Mouse (Mus musculus) ES-Bruce4 (cell line): ENCODE measurements around the gene Klhdc2. TPM values are rescaled to one million over a fixed set of nuclear protein-coding genes. Genes with fewer than 3 reads are reported as not detected.

Experiments
- H3K27ac ChIP-seq: 2 replicates; pipeline ENCODE4 v1.5.1; 2012; ENCODE audit warnings: low read length, inconsistent platforms; ENCODE audit not compliant: insufficient read depth
- H3K27me3 ChIP-seq: 2 replicates; pipeline ENCODE4 v1.6.1; 2012; ENCODE audit warnings: mild to moderate bottlenecking, low read length, inconsistent platforms; ENCODE audit not compliant: control insufficient read depth, poor library complexity, insufficient read depth, severe bottlenecking
- H3K36me3 ChIP-seq: 2 replicates; pipeline ENCODE4 v1.6.1; 2012; ENCODE audit warnings: inconsistent platforms, mild to moderate bottlenecking, low read length, moderate library complexity; ENCODE audit not compliant: control insufficient read depth, poor library complexity, insufficient read depth, severe bottlenecking
- H3K4me1 ChIP-seq: one replicate; pipeline ENCODE4 v1.8.1; 2011; ENCODE audit warnings: low read length; ENCODE audit not compliant: control insufficient read depth, insufficient read depth
- H3K4me3 ChIP-seq: 2 replicates; pipeline ENCODE4 v1.5.1; 2011; ENCODE audit warnings: low read depth, mild to moderate bottlenecking, low read length
- H3K9ac ChIP-seq: 2 replicates; pipeline ENCODE4 v1.6.1; 2012; ENCODE audit warnings: low read depth, mild to moderate bottlenecking, inconsistent platforms; ENCODE audit not compliant: poor library complexity, severe bottlenecking
- H3K9me3 ChIP-seq: replicated peaks from 2 replicates; pipeline ENCODE4 v1.6.1; 2012; ENCODE audit warnings: mild to moderate bottlenecking, low read length, inconsistent platforms; ENCODE audit not compliant: control insufficient read depth, poor library complexity, insufficient read depth, severe bottlenecking
- CTCF ChIP-seq: IDR thresholded peaks from one replicate; pipeline ENCODE4 v1.8.1; 2011; ENCODE audit warnings: low read depth, low read length
- EP300 ChIP-seq: IDR thresholded peaks from 2 replicates; pipeline ENCODE4 v1.6.1; 2011; ENCODE audit warnings: low read depth, low read length; ENCODE audit not compliant: insufficient read depth
- POLR2A ChIP-seq: IDR thresholded peaks from one replicate; pipeline ENCODE4 v1.8.1; 2011; ENCODE audit warnings: low read length; ENCODE audit not compliant: insufficient read depth
- polyA plus RNA-seq: library from polyadenylated mRNA; stranded (reverse); fragments of >200 nt; gene quantifications from 2 replicates; pipeline ENCODE4 v1.2.4, GENCODE M21; 2011; ENCODE audit warnings: low read depth; ENCODE audit not compliant: missing spikeins, insufficient read depth, insufficient read length

Gene Klhdc2
- polyA plus RNA-seq, 1 experiment, result 68.2 TPM

DNA sequence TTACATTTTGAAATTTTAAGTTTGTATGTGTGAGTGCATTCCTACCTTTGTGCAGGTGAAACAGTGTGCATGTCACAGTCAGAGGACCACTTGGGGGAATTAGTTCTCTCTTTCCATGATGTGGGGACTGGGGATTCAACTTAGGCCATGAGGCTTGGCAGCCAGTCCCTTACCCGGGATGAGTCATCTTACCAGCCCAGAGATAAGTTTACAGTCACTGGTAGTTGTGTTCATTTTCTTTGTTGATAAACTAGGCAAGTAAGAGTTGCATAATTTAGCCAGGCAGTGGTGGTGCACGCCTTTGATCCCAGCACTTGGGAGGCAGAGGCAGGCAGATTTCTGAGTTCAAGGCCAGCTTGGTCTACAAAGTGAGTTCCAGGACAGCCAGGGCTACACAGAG lies 7.6 kb downstream of the Klhdc2 start:
- peaks cover 2% of the 10 kb centered on the region for H3K4me1 ChIP-seq

DNA sequence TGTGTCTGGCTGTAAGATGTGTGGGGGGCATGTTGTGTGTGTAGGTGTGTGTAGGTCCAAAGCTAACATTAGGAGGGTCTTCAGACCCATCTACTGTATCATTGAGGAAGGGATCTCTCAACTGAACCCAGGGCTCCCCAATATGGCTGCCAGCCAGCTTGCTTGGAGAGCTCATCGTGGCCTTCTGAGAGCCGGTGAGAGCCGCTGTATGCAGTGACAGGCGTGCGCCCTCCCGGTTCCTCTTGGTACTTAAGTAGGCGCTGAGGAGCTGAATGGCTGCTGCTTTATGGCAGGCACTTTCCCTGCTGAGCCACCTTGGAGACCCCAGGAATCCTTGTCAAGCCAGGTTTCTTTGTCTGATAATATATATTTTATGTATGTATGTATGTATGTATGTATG lies 9.9 kb downstream of the Klhdc2 start:
- Histone ChIP-seq H3K9ac (no peak overlapping the region), H3K4me1 (no peaks in the 10 kb centered on the region), H3K4me3 (no peak overlapping the region), H3K9me3 (no peaks in the 10 kb centered on the region), H3K27ac (no peak overlapping the region), H3K27me3 (no peaks in the 10 kb centered on the region), H3K36me3 (peaks cover 52% of the 10 kb centered on the region)
- no peak for TF ChIP-seq POLR2A
- TF ChIP-seq EP300, result no peak
- TF ChIP-seq CTCF, result no peak

More for the DNA sequence above, 7.6 kb downstream of the Klhdc2 start:
- H3K4me3 ChIP-seq, result no peak overlapping the region
- H3K27ac ChIP-seq, result no peak overlapping the region
- H3K9ac ChIP-seq, result no peak overlapping the region
- H3K36me3 ChIP-seq, result peaks cover 37% of the 10 kb centered on the region
- no peak for TF ChIP-seq POLR2A
- no peak for TF ChIP-seq EP300
- TF ChIP-seq CTCF, result no peak
- H3K9me3 ChIP-seq, result no peaks in the 10 kb centered on the region
- no peaks in the 10 kb centered on the region for H3K27me3 ChIP-seq

DNA sequence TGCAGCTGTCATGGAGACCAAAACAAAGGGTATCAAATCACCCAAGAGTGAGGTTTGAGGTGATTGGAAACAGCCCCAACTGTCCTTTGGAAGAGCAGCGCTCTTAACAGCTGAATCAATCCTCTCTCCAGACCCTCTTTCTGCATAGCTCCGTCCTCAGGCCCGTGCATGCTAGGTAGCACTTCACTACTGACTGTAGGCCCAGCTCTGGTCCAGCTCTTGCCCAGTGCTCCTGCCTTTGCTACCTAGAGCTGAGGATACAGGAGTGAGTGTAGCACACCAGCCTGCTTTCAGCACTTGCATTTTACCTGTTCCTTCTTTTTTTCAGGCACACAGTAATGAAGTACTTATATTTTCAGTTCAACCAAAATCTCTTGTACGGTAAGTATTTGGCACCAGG lies 13.2 kb downstream of the Klhdc2 start:
- H3K36me3 ChIP-seq, result peaks cover 59% of the 10 kb centered on the region
- H3K4me3 ChIP-seq, result no peak overlapping the region
- no peak overlapping the region for H3K27ac ChIP-seq
- H3K4me1 ChIP-seq, result no peaks in the 10 kb centered on the region
- H3K9me3 ChIP-seq, result no peaks in the 10 kb centered on the region
- no peak overlapping the region for H3K9ac ChIP-seq
- no peak for TF ChIP-seq POLR2A
- no peak for TF ChIP-seq EP300
- no peak for TF ChIP-seq CTCF
- H3K27me3 ChIP-seq, result no peaks in the 10 kb centered on the region

DNA sequence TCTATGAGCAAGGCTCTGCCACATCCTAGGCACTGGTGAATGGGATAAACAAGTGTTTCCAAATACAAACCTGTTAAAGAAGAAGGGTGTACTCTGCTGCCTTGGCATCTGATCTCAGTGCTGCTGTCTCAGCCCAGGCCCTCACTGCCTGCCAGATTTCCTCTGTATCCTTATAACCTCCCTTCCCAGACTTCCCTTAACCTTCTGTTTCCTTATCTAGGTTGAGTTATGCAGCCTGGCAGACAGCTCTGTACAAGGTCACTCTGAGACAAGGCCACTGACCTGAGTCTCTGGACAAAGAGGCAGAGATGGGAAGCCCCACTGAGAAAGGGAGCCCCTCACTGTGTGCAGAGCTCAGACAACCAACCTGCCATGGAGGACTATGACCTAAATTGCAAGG lies 21.9 kb downstream of the Klhdc2 start:
- H3K27ac ChIP-seq, result no peak overlapping the region
- H3K4me3 ChIP-seq, result no peak overlapping the region
- no peaks in the 10 kb centered on the region for H3K9me3 ChIP-seq
- H3K4me1 ChIP-seq, result no peaks in the 10 kb centered on the region
- H3K36me3 ChIP-seq, result peaks cover 49% of the 10 kb centered on the region
- TF ChIP-seq POLR2A, result no peak
- TF ChIP-seq EP300, result no peak
- no peaks in the 10 kb centered on the region for H3K27me3 ChIP-seq
- no peak overlapping the region for H3K9ac ChIP-seq

DNA sequence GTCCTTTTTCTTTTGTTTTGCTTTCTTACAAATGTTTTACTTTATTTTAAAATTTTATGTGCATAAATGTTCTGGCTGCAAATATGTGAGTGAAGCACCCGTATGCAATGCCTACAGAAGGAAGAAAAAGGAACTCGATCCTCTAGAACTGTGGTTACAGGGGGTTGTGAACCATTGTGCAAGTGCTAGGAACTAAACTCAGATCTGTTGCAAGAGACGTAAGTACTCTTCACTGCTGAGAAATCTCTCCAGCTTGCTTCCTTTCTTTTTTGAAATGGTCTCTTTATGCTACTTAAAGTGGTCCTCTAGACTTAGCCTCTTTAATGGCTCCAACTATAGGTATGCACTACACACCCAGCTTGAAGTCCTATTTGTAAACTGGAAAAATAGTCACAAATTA lies 34.7 kb downstream of the Klhdc2 start:
- no peaks in the 10 kb centered on the region for H3K27me3 ChIP-seq
- TF ChIP-seq POLR2A (no peak), EP300 (no peak)
- H3K4me3 ChIP-seq, result no peak overlapping the region
- no peak overlapping the region for H3K27ac ChIP-seq
- H3K36me3 ChIP-seq, result peaks cover 41% of the 10 kb centered on the region
- no peak overlapping the region for H3K9ac ChIP-seq
- no peaks in the 10 kb centered on the region for H3K9me3 ChIP-seq
- H3K4me1 ChIP-seq, result no peaks in the 10 kb centered on the region

DNA sequence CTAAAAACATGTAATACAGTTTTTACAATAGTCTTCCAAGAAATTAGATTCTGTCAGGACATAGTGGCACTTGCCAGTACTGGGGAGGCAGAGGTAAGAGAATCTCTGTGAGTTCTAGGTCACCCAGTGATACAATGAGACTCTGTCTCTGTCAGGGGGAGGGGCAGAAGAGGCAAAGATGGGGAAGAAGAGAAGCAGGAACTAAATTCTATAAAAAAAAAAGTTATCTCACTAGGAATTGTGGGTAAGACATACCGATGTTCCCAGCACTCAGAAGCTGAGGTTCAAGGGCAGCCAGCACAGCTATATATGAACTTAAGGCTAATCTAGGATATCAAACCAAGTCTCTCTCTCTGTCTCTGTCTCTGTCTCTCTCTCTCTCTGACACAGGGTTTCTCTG lies 35.7 kb downstream of the Klhdc2 start:
- Histone ChIP-seq H3K36me3 (peaks cover 43% of the 10 kb centered on the region), H3K9ac (no peak overlapping the region), H3K4me1 (no peaks in the 10 kb centered on the region)

More for the DNA sequence above, 35.7 kb downstream of the Klhdc2 start:
- TF ChIP-seq POLR2A, result no peak
- no peak for TF ChIP-seq EP300
- no peak for TF ChIP-seq CTCF
- H3K27ac ChIP-seq, result no peak overlapping the region
- H3K9me3 ChIP-seq, result no peaks in the 10 kb centered on the region
- no peaks in the 10 kb centered on the region for H3K27me3 ChIP-seq
- no peak overlapping the region for H3K4me3 ChIP-seq
